Mouse (Mus musculus) testis, adult 2 months (tissue): ENCODE data around the gene Adipor2.

Experiments used
- CTCF ChIP-seq: fragments of 200-500 bp; IDR thresholded peaks from 2 replicates; pipeline ENCODE4 v1.5.1; 2012; ENCODE audit warnings: low read depth, mild to moderate bottlenecking, inconsistent platforms, low read length, moderate library complexity; ENCODE audit not compliant: control insufficient read depth, insufficient read depth, insufficient replicate concordance
- POLR2A ChIP-seq: fragments of 200-500 bp; IDR thresholded peaks from 2 replicates; pipeline ENCODE4 v1.6.1; 2012; ENCODE audit warnings: low read depth, mild to moderate bottlenecking, inconsistent platforms, low read length, moderate library complexity; ENCODE audit not compliant: control insufficient read depth

GRCm38 (mm10) chr6:119459041-119459440 lies 41.5 kb upstream of the Adipor2 start:
- TF ChIP-seq CTCF: no peak
- TF ChIP-seq POLR2A: no peak
